Mouse (Mus musculus) ES-E14 (cell line): ENCODE data around the gene Chd6. TPM values are rescaled to one million over a fixed set of nuclear protein-coding genes. Genes with fewer than 3 reads are reported as not detected.

ENCODE experiments used
- DNase-seq: peaks from one replicate; pipeline ENCODE4 v3.0.0-alpha.2; 2013; ENCODE audit warnings: low read depth, low spot score
- H3K27ac ChIP-seq: 2 replicates; pipeline ENCODE4 v1.5.1; 2012; ENCODE audit warnings: low read depth, mild to moderate bottlenecking, low read length, moderate library complexity, mixed read lengths; ENCODE audit not compliant: poor library complexity, insufficient read depth, severe bottlenecking
- H3K36me3 ChIP-seq: 2 replicates; pipeline ENCODE4 v1.6.1; 2012; ENCODE audit warnings: mild to moderate bottlenecking, low read length, moderate library complexity, mixed read lengths; ENCODE audit not compliant: control insufficient read depth, poor library complexity, insufficient read depth, severe bottlenecking
- H3K4me1 ChIP-seq, 2 experiments: fragments of 150-350 bp in 1 of 2; sonication (generic) in 1 of 2; 2 replicates each; pipeline ENCODE4 v1.6.1; 2012; ENCODE audit warnings: low read length in 2 of 2, mild to moderate bottlenecking in 1 of 2, mixed read lengths in 1 of 2; ENCODE audit not compliant: control insufficient read depth in 2 of 2, insufficient read depth in 2 of 2, poor library complexity in 1 of 2
- H3K4me3 ChIP-seq, 2 experiments: fragments of 150-350 bp in 1 of 2; sonication (generic) in 1 of 2; 2 replicates each; pipeline ENCODE4 v1.5.1; 2012; ENCODE audit warnings: low read length in 2 of 2, low read depth in 1 of 2, mild to moderate bottlenecking in 1 of 2, mixed read lengths in 1 of 2; ENCODE audit not compliant: insufficient read depth in 1 of 2, poor library complexity in 1 of 2, severe bottlenecking in 1 of 2
- H3K9ac ChIP-seq: 2 replicates; pipeline ENCODE4 v1.6.1; 2012; ENCODE audit warnings: low read depth, mild to moderate bottlenecking, low read length, mixed read lengths; ENCODE audit not compliant: poor library complexity, insufficient read depth, severe bottlenecking
- H3K9me3 ChIP-seq: fragments of 150-350 bp; sonication (generic); 2 replicates; pipeline ENCODE4 v1.6.1; 2012; ENCODE audit warnings: low read depth, mild to moderate bottlenecking, low read length; ENCODE audit not compliant: control insufficient read depth, insufficient read depth
- CHD2 ChIP-seq: IDR thresholded peaks from 2 replicates; pipeline ENCODE4 v1.6.1; 2014; ENCODE audit warnings: mild to moderate bottlenecking, low read depth, low read length, inconsistent platforms
- HCFC1 ChIP-seq: IDR thresholded peaks from 2 replicates; pipeline ENCODE4 v1.6.1; 2012; ENCODE audit warnings: low read length, inconsistent platforms, borderline replicate concordance; ENCODE audit not compliant: insufficient read depth
- MAFK ChIP-seq: IDR thresholded peaks from 2 replicates; pipeline ENCODE4 v1.6.1; 2014; ENCODE audit warnings: mild to moderate bottlenecking, low read depth, low read length, inconsistent platforms; ENCODE audit not compliant: insufficient read depth
- ZC3H11A ChIP-seq: IDR thresholded peaks from 2 replicates; pipeline ENCODE4 v1.6.1; 2012; ENCODE audit warnings: low read depth, mild to moderate bottlenecking, inconsistent platforms, low read length, borderline replicate concordance
- ZNF384 ChIP-seq: IDR thresholded peaks from 2 replicates; pipeline ENCODE4 v1.6.1; 2012; ENCODE audit warnings: low read depth, low read length, inconsistent platforms
- in situ Hi-C, 2 experiments: fragments of 600-800 bp; cut with MboI; formaldehyde crosslinking; loops; one replicate each; pipeline ENCODE4 v1.15.1; 2025; ENCODE audit warnings: low sequenced_read_pairs in 2 of 2, inconsistent platforms in 1 of 2; ENCODE audit not compliant: unreplicated experiment in 2 of 2
- total RNA-seq: library from RNA; depleted of rRNA; stranded (reverse); fragments of 300-350 nt; gene quantifications from 2 replicates; pipeline ENCODE4 v1.2.3, GENCODE M21; 2012

The Chd6 gene
- total RNA-seq, 1 experiment, result 50.7 TPM

DNA sequence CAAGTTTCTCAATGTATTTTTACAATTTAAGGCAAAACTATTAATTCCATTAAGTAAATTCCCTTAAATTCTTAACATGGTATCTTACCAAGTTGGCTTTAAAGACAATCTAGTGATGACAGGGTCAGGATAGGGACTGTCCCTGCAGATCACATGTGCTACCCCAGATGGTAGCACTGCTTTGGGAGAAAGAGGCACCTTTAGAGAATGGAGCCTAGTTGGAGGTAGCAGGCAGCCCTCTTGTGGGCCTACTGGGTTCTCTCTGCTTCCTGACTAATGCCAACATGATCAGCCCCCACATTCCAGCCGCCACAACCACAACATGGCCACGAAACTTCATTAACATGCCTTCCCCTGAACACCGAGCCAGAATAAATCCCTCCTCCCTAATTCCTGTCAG is 6.8 kb downstream of the Chd6 start:
- Histone ChIP-seq H3K9ac (no peak overlapping the region), H3K4me1 (peaks cover 0 to 4% of the 10 kb centered on the region in 2 experiments; a peak in 1 of 4 replicates), H3K9me3 (no peaks in the 10 kb centered on the region), H3K27ac (no peak overlapping the region), H3K4me3 (no peak overlapping the region), H3K36me3 (no peaks in the 10 kb centered on the region)
- TF ChIP-seq CHD2 (no peak), HCFC1 (no peak), ZC3H11A (no peak), MAFK (no peak), ZNF384 (no peak)
- DNase-seq, result no peak
- in situ Hi-C loops, result no loop called here

DNA sequence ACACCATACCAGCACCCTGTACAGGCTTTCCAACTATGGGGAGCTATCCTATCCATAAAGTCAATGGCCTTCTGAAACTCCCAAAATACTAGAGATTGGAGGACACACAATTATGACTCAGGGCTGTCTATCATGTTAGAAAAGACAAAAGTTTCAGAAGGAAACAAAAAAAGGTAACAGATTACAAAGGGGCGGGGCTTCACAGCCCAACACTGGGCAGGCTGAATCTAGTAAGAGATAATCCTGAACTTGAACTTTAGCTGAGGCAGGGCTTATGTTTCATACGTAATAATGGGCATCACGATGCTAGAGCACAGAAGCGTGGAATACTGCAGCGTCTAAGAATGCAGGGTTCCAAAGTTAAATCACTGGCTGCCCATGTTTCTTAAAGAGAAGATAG is 11.1 kb downstream of the Chd6 start:
- H3K4me1 ChIP-seq, result no peaks in the 10 kb centered on the region
- H3K4me3 ChIP-seq, result no peak overlapping the region
- H3K9me3 ChIP-seq, result no peaks in the 10 kb centered on the region
- no peak overlapping the region for H3K27ac ChIP-seq
- no peak for DNase-seq
- TF ChIP-seq ZC3H11A (no peak), ZNF384 (no peak), CHD2 (no peak), HCFC1 (no peak), MAFK (no peak)
- no peak overlapping the region for H3K9ac ChIP-seq
- H3K36me3 ChIP-seq, result peaks cover 2% of the 10 kb centered on the region; the same call in 1 of the 2 replicates
- in situ Hi-C loops, result no loop called here

DNA sequence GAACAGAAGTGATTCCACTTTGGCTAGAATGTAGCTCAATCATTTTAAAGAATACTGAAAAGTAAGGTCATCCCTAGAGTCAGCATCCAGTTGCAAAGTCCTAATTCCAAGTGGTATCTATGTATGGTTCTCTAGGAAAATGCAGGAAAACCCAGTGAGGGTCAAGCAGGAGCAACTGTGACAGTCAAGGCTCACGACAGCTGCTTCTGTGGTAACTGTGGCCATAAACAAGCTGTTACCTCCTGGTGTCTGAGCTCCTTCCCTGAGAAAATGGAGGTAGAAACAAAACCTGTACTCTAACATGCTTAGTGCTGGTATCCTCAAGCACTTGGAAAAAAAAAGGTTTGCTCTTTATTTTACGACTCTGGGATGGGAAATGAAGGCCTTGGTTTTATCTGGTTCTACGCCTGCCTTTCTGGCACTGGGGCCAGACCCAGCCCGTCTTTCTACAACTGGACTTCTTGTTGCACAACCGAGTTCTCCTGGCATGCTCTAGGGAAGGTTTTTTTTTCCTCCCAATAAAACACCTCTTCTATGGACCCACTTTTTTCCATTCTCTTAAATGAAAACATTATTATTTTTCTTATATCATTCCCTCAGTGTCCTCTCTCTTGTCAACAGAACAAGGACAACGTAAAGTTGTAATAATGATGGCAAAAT is 18.0 kb downstream of the Chd6 start:
- Histone ChIP-seq H3K36me3 (peaks cover 2% of the 10 kb centered on the region; the same call in 1 of the 2 replicates), H3K9ac (no peak overlapping the region), H3K4me1 (no peaks in the 10 kb centered on the region), H3K27ac (no peak overlapping the region), H3K9me3 (no peaks in the 10 kb centered on the region), H3K4me3 (no peak overlapping the region)
- in situ Hi-C loops, result no loop called here
- DNase-seq, result no peak
- TF ChIP-seq MAFK, result no peak
- TF ChIP-seq HCFC1, result no peak
- no peak for TF ChIP-seq CHD2
- TF ChIP-seq ZC3H11A, result no peak
- no peak for TF ChIP-seq ZNF384

DNA sequence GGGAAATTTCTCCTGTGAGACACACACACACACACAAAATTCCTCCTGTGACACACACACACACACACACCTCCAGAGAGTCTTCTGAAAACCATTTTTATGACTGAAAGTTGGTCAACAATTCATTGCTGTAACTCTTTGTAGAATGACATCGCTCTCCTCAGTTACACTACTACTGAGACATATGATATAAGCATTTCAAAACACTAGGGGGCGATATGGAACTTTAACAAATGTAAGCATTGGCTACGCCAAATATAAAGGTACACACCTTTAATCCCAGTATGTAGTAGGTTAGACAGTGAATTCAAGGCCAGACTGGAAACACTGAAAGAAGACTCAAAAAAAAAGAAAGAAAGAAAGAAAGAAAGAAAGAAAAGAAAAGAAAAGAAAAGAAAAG is 18.7 kb downstream of the Chd6 start:
- H3K9me3 ChIP-seq, result no peaks in the 10 kb centered on the region
- no peak overlapping the region for H3K27ac ChIP-seq
- H3K9ac ChIP-seq, result no peak overlapping the region
- H3K4me3 ChIP-seq, result no peak overlapping the region
- H3K4me1 ChIP-seq, result no peaks in the 10 kb centered on the region
- TF ChIP-seq HCFC1, result no peak
- TF ChIP-seq CHD2, result no peak
- peak; percentile 28 for DNase-seq
- in situ Hi-C loops, result no loop called here
- H3K36me3 ChIP-seq, result peaks cover 2% of the 10 kb centered on the region; the same call in 1 of the 2 replicates

DNA sequence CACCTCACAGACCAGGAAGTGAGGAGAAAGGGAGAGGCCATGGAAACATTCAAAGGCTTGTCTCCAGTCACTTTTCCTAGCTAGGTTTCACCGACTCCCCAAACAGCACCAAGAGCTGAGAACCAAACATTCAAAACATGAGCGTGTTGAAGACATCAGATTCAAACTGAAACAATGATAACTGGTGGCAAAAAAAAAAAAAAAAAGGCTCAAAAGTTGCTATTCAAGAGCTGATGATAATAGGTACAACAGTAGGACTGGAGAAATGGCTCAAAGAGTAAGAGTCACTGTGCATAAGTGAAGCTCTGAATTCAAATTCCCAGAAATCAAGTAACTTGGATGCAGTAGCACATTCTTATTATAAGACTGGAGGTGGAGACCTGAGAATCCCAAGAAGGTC is 30.3 kb downstream of the Chd6 start:
- in situ Hi-C loops, result no loop called here
- no peaks in the 10 kb centered on the region for H3K9me3 ChIP-seq
- no peak overlapping the region for H3K9ac ChIP-seq
- no peak overlapping the region for H3K27ac ChIP-seq
- H3K4me3 ChIP-seq, result no peak overlapping the region
- no peak for TF ChIP-seq ZNF384
- no peak for TF ChIP-seq ZC3H11A
- no peak for TF ChIP-seq CHD2
- no peak for TF ChIP-seq HCFC1
- TF ChIP-seq MAFK, result no peak
- no peak for DNase-seq
- H3K36me3 ChIP-seq, result peaks cover 5% of the 10 kb centered on the region; the same call in 1 of the 2 replicates
- peaks cover 0 to 2% of the 10 kb centered on the region in 2 experiments; a peak in 1 of 4 replicates for H3K4me1 ChIP-seq
